Mouse (Mus musculus) cortical plate, adult 2 months (tissue): Measurements from ENCODE around the gene Ptprm.

Experiments used
- CTCF ChIP-seq: fragments of 200-500 bp; IDR thresholded peaks from 2 replicates; pipeline ENCODE4 v1.5.1; 2011; ENCODE audit warnings: mild to moderate bottlenecking, control low read depth, low read length; ENCODE audit not compliant: insufficient read depth; ENCODE audit errors: extremely low read depth
- POLR2A ChIP-seq: fragments of 200-500 bp; IDR thresholded peaks from 2 replicates; pipeline ENCODE4 v1.6.1; 2011; ENCODE audit warnings: mild to moderate bottlenecking, low read length, control low read depth; ENCODE audit not compliant: insufficient read depth; ENCODE audit errors: extremely low read depth

- no peak for TF ChIP-seq POLR2A
- no peak for TF ChIP-seq CTCF
Observed at GRCm38 (mm10) chr17:66674667-66675066, 679.6 kb downstream of the Ptprm start.
